Mouse (Mus musculus) neural tube, embryonic 10.5 days (tissue): Measurements from ENCODE around the gene Sun3.

Experiments
- DNase-seq: peaks from one replicate; pipeline ENCODE4 v3.0.0-alpha.2; 2017; ENCODE audit warnings: low spot score; ENCODE audit errors: extremely low spot score

The Sun3 gene

DNA sequence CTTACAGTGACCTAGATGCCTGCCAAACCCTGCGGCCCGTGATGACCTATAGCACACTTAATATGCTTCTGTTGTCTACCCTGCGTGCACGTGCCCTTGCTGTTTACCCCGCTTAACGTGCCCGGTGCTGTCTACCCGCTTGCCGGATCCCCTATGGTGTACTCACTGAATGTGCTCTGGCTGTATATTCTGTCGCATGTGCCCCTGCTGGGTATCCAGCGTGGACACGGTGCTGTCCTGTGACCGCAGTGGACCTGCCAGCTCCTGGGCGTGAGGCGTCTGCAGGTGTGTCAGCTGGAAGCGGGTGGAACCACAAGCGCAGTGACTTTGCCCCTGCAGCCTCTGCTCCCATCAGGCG is at the start of gene Sun3:
Gene Sun3, minus strand, starts transcription at position 289 of the 358 bp plus-strand sequence.
- no peak for DNase-seq

DNA sequence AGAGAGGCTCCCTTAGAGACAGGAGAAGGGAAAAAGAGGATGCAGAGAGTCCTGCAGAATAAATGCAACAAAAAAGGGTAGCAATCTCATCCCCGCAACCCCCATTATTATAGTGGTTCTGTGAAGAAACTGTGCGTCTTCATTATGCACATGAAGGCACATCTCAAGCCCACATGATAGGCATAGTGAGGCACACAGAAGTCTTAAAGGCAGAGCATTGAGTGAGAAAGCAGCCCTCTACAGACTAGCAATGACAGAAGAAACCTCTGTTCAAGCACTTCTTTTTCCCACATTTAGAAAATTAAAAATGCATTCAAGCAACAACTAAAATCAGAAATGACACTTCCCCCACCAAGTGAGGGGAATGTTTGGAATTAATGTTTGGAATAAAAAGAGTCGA is 27.7 kb upstream of the Sun3 start:
- no peak for DNase-seq

DNA sequence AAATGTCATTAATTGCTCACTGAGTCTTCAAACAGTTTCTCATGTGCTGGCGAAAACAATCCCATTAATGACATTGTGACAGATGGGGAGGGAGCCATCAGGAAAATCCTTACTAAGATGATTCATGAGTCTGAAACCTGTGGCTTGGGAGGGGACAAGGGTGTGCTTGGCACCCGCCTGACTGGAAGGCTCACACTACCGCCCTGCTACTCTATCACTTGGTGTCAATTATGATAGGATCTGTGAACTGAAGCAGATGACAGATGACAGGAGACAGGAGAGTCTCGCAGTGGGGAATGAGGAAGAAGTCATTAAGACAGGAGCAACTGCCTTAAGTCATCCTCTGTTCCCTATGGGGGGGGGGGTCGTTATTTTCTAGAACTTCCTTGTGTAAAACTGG is 11.7 kb upstream of the Sun3 start:
- DNase-seq = no peak

DNA sequence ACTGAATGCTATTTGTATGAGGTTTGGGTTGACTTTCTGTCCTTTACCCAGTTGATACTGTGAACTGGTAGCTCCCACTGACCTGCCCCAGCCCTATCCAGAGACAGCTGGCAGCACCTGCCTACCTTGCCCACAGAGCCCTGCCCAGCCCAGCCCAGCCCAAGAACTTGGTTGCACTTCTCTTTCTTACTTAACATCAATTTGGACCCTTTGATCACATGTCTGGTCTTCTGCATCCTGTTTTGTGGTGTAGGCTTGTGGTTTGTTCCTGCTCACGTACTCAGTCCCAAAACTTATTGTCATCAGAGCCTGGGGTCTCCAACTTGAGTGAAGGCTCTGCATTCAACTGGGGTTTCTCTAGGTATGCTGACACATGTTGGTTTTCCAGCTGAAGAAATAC is 11.2 kb upstream of the Sun3 start:
- DNase-seq = no peak

GRCm38 (mm10) chr11:9057711-9058110 is 8.9 kb upstream of the Sun3 start:
- no peak for DNase-seq

DNA sequence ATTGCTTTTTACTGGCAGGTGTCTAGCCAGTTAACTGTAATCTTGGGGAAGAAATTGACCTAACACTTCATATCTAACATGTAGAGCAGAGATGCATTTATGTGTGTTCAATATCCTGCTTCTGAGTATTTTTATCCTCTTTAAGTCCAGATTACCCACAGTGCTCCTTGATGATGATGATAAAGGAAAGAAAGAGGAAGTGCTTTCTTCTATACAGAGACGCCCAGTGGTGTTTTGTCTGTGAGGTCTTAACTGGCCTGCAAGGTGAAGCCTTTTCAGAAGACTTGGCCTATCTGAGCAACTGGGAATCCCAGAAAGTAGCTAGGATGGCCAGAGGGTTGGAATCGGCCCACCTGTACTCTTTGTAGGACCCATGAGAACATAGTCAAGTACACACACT is 8.1 kb upstream of the Sun3 start:
- no peak for DNase-seq

DNA sequence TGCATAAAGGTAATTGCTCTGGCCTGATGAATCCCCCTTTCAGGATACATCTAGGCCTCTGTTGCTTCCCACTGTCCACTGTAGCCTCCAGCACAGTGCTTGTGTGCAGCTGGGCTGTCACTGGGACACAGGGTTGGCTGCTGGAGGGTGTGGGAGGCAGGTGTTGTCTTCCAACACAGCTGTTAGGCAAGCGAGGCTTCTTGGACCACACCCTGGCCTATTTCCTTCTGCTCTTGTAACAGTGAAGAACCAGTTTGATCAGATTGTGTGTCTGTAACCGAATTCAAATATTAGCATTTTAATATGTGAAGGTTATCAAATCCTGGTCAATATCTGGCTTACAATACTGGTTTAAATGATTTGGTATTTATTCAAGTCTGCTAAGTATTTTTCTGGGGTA is 3.1 kb upstream of the Sun3 start:
- DNase-seq = no peak

DNA sequence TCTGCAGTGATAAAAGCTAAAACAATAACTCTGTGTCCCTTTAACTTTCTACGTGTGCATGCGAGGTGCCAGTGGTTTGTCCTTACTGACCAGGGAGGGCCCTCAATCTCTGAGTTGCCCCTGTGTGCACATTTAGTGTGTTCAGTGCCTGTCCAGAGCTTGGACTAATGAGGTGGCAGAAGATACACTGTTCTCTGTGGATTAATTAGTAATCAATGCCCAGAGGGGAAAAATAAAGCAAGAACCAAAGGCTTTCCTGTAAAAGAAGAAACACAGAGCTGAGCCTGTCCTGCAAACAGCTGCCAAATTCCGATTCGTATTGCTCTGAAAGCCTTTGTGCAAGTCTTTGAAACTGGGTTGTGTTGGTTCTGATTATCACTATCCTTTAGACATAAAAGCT is 1.4 kb upstream of the Sun3 start:
- no peak for DNase-seq

DNA sequence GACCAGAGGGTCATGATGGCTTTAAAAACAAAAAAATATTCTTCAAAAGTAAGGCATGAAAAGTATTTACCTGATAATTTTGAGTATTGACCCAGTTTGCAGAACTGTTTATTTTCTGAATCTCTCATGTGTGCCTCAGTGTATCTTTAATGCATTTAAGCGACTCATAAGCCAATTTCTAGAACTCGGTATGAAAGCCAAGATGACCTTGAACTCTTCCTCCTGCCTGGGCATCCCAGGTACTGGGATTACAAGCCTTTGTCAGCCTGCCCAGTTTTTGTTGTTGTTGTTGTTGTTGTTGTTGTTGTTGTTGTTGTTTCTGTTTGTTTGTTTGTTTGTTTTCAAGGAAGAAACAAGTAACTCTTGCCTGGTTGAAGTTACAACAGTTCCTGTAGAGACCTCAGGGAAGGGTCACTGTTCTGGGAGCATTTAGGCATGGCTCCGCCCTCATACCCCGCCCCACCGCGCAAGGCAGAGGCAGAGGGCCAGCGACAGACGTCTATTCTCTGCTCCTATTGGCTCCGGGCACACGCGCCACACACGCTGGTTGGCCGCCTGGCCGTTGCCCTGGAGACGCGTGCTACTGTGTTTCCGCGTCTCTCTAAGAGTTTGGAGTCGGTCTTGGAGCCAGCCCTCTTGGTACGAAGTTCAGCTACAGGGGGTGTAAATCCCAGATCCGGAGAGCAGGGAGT is 634 bp downstream of the Sun3 start, which contains the start of gene Gm11992:
Gene Gm11992, plus strand, starts transcription at position 584 of the 692 bp plus-strand sequence.
- DNase-seq = peak; percentile 85

DNA sequence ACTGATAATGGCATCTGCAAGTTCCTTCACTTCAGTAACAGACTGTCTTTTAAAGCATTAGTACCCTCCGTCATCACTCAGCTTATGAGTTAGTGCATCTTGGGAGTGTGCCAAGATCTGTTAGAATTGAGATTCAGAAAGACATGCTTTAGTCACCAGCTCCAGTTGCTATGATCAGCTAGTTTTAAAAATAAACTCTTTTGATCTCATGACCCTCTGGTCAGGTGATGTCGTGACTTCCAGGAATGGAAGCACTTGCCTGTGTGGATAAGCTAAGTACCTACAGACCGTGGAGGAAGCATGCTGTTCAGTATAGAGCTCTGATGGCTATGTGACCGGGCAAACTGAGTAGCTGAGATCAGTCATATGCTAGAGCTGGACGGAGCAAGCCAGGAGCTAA is 1.7 kb downstream of the Sun3 start:
- no peak for DNase-seq

GRCm38 (mm10) chr11:9046546-9046945 is 2.2 kb downstream of the Sun3 start:
- DNase-seq = no peak

GRCm38 (mm10) chr11:9031530-9031929 is 17.3 kb downstream of the Sun3 start:
- no peak for DNase-seq

DNA sequence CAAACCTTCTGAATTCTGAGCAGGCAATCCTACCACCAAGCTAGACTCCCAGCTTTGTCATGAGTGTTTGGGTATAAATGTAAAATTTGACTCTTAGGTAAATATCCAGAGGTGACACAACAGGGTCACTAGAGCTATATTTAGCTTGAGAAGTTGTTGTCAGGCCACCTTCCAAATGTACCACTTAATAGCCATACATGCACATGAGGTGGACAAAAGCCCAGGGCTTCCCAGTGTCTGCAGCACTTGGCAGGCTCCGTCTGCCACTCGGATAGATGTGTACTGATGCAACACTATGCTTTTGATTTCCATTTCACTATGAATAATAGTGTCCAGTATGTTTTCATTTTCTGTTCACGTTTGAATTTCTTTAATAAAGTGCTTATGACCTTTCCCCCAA is 23.6 kb downstream of the Sun3 start:
- DNase-seq = no peak

- no peak for DNase-seq
Measured at GRCm38 (mm10) chr11:9024782-9025181, 24.0 kb downstream of the Sun3 start.

- DNase-seq = no peak
Measured at GRCm38 (mm10) chr11:9020207-9020606, 28.6 kb downstream of the Sun3 start.

DNA sequence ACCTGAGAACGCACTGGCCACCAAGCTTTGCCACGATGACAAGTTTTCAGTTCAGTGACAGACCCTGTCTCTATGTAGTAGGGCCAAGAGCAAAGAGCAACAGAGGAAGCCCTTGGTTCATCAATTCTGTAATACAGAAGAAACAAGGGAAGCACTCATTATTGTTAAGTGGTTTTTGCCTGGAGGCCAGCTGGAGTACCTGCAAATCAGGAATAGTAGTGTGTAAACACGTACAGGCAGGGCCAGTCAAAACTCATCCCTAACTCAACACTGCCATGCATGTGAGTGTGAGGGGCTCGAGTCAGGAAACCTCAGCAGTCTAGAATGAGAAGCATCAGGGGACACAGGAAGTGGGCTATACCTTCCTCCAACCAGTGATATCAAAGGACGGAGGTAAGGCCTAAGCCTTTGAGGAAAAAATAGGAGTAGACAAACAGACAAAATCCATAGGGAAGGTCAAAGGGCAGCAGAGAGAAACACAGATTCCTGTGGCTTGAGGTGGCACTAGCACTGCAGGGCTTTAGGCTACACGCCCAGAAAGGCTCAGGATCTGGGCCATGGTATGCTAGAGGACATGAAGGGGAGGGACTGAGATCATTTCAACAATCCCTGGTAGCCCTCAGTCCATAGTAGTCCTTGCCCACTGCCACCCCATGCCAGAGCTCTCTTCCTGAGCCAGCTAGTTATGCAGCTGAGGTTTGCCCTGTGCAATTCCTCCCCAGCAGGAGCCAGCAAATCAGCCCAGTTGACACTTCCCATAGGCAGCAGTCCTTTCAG is 30.1 kb downstream of the Sun3 start:
- DNase-seq = no peak

- DNase-seq = no peak
Measured at GRCm38 (mm10) chr11:9014740-9015139, 34.1 kb downstream of the Sun3 start.

DNA sequence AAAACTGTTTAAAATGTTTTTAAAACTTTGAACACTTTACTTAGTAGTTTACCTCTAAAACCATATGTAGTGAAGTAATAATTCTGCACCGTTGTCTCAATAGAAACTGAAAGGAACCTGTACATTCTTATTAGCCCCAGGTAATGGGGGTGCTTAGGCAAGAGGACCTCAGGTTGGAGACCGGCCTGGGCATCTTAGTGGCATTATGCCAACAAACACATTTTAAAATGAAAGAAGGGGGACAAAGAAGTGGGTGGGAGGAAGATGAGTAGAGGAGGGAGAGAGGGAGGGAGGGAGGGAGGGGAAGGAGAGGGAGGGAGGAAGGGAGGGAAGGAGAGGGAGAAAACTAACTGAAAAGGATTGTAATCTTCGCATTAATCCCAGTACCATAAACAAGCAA is 37.4 kb downstream of the Sun3 start:
- DNase-seq = no peak

DNA sequence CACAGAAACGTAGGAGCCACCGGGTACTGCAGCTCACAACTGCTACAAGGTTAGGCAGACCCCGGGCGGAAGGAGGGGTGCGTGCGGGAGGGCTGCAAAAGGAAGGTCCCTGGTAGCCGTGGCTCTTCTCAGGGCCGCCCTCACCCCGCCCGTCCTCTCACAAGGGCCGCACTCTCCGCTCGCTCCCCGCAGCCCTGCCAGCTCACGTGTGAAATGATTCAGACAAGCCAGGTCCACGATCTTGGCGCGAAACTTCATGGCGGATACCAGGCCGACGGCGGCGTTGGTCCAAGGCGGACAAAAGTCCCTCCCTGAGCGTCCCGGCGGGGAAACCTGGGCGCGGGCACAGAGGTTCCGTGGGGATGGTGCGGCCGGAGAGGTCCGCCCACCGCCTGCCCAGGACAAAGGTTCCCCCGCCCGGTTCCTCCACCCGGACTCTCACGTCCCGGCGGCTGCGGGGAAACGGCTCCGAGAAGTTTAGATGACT is 37.9 kb downstream of the Sun3 start, which contains the start of gene Hus1:
Gene Hus1, minus strand, starts transcription at position 339 of the 487 bp plus-strand sequence.
- peak; percentile 91 for DNase-seq

GRCm38 (mm10) chr11:9010416-9010815 is 38.4 kb downstream of the Sun3 start:
- no peak for DNase-seq

GRCm38 (mm10) chr11:9008761-9009160 is 40.0 kb downstream of the Sun3 start:
- no peak for DNase-seq

GRCm38 (mm10) chr11:8988084-8988483 is 60.7 kb downstream of the Sun3 start:
- no peak for DNase-seq

- DNase-seq = no peak
Measured at GRCm38 (mm10) chr11:8986058-8986457, 62.7 kb downstream of the Sun3 start.
